Mouse (Mus musculus): ENCODE results near the gene Schip1. TPM values are rescaled to one million over a fixed set of nuclear protein-coding genes. Genes with fewer than 3 reads are reported as not detected.

Gene Schip1
- polyA plus RNA-seq, 1 experiment from 2014 or later = 47.2 TPM

- 52% methylated on average over 5 of the region's 5 CpGs for WGBS
- no peak for ATAC-seq (ENCODE audit: insufficient number of reproducible peaks, insufficient read depth, low FRiP score, low read depth)
Measured at GRCm38 (mm10) chr3:68619097-68619496, 554.5 kb downstream of the Schip1 start.

GRCm38 (mm10) chr3:68621971-68622370, 557.4 kb downstream of the Schip1 start:
- Histone ChIP-seq H3K4me3 (ENCODE audit: low read depth, low read length) (no peak overlapping the region), H3K9me3 (ENCODE audit: control insufficient read depth, low read depth, low read length) (no peaks in the 10 kb centered on the region), H3K36me3 (ENCODE audit: control insufficient read depth, insufficient read depth, low read length) (no peaks in the 10 kb centered on the region; the same call in 1 of the 2 replicates), H3K9ac (replicated peaks; ENCODE audit: low read depth, low read length) (no peak overlapping the region), H3K27ac (ENCODE audit: low read length) (no peak overlapping the region), H3K27me3 (ENCODE audit: control insufficient read depth, insufficient read depth, low read length) (no peaks in the 10 kb centered on the region), H3K4me1 (ENCODE audit: control insufficient read depth, insufficient read depth, low read length) (no peaks in the 10 kb centered on the region), H3K4me2 (replicated peaks; ENCODE audit: low read depth, low read length) (no peak overlapping the region)
- ATAC-seq (ENCODE audit: insufficient number of reproducible peaks, insufficient read depth, low FRiP score, low read depth) = no peak
- 92% methylated on average over 3 of the region's 3 CpGs for WGBS

More at GRCm38 (mm10) chr3:68619097-68619496, 554.5 kb downstream of the Schip1 start:
- Histone ChIP-seq H3K27me3 (ENCODE audit: control insufficient read depth, insufficient read depth, low read length) (no peaks in the 10 kb centered on the region), H3K4me1 (ENCODE audit: control insufficient read depth, insufficient read depth, low read length) (no peaks in the 10 kb centered on the region), H3K9ac (replicated peaks; ENCODE audit: low read depth, low read length) (no peak overlapping the region), H3K4me3 (ENCODE audit: low read depth, low read length) (no peak overlapping the region), H3K27ac (ENCODE audit: low read length) (no peak overlapping the region), H3K4me2 (replicated peaks; ENCODE audit: low read depth, low read length) (no peak overlapping the region), H3K36me3 (ENCODE audit: control insufficient read depth, insufficient read depth, low read length) (no peaks in the 10 kb centered on the region; the same call in 1 of the 2 replicates), H3K9me3 (ENCODE audit: control insufficient read depth, low read depth, low read length) (no peaks in the 10 kb centered on the region)

- Histone ChIP-seq H3K4me2 (replicated peaks; ENCODE audit: low read depth, low read length) (no peak overlapping the region), H3K4me1 (ENCODE audit: control insufficient read depth, insufficient read depth, low read length) (no peaks in the 10 kb centered on the region), H3K36me3 (ENCODE audit: control insufficient read depth, insufficient read depth, low read length) (no peaks in the 10 kb centered on the region; the same call in 1 of the 2 replicates), H3K9me3 (ENCODE audit: control insufficient read depth, low read depth, low read length) (no peaks in the 10 kb centered on the region), H3K4me3 (ENCODE audit: low read depth, low read length) (no peak overlapping the region), H3K27me3 (ENCODE audit: control insufficient read depth, insufficient read depth, low read length) (no peaks in the 10 kb centered on the region), H3K9ac (replicated peaks; ENCODE audit: low read depth, low read length) (no peak overlapping the region), H3K27ac (ENCODE audit: low read length) (no peak overlapping the region)
- WGBS = 88% methylated on average over 5 of the region's 5 CpGs
- no peak for ATAC-seq (ENCODE audit: insufficient number of reproducible peaks, insufficient read depth, low FRiP score, low read depth)
Measured at GRCm38 (mm10) chr3:68623036-68623435, 558.4 kb downstream of the Schip1 start.

GRCm38 (mm10) chr3:68624471-68624870, 559.9 kb downstream of the Schip1 start:
- no peak for ATAC-seq (ENCODE audit: insufficient number of reproducible peaks, insufficient read depth, low FRiP score, low read depth)
- H3K9ac ChIP-seq (replicated peaks; ENCODE audit: low read depth, low read length) = no peak overlapping the region
- WGBS = 89% methylated on average over 6 of the region's 6 CpGs
- H3K27ac ChIP-seq (ENCODE audit: low read length) = no peak overlapping the region
- no peaks in the 10 kb centered on the region for H3K4me1 ChIP-seq (ENCODE audit: control insufficient read depth, insufficient read depth, low read length)
- no peaks in the 10 kb centered on the region; the same call in 1 of the 2 replicates for H3K36me3 ChIP-seq (ENCODE audit: control insufficient read depth, insufficient read depth, low read length)
- no peak overlapping the region for H3K4me2 ChIP-seq (replicated peaks; ENCODE audit: low read depth, low read length)
- no peaks in the 10 kb centered on the region for H3K27me3 ChIP-seq (ENCODE audit: control insufficient read depth, insufficient read depth, low read length)
- H3K9me3 ChIP-seq (ENCODE audit: control insufficient read depth, low read depth, low read length) = no peaks in the 10 kb centered on the region
- no peak overlapping the region for H3K4me3 ChIP-seq (ENCODE audit: low read depth, low read length)

- Histone ChIP-seq H3K27ac (ENCODE audit: low read length) (no peak overlapping the region), H3K4me1 (ENCODE audit: control insufficient read depth, insufficient read depth, low read length) (no peaks in the 10 kb centered on the region), H3K36me3 (ENCODE audit: control insufficient read depth, insufficient read depth, low read length) (no peaks in the 10 kb centered on the region), H3K9me3 (ENCODE audit: control insufficient read depth, low read depth, low read length) (no peaks in the 10 kb centered on the region), H3K27me3 (ENCODE audit: control insufficient read depth, insufficient read depth, low read length) (no peaks in the 10 kb centered on the region), H3K4me2 (replicated peaks; ENCODE audit: low read depth, low read length) (no peak overlapping the region), H3K9ac (replicated peaks; ENCODE audit: low read depth, low read length) (no peak overlapping the region), H3K4me3 (ENCODE audit: low read depth, low read length) (no peak overlapping the region)
- WGBS = 72% methylated on average over 4 of the region's 4 CpGs
- no peak for ATAC-seq (ENCODE audit: insufficient number of reproducible peaks, insufficient read depth, low FRiP score, low read depth)
Measured at GRCm38 (mm10) chr3:68630261-68630660, 565.7 kb downstream of the Schip1 start.

GRCm38 (mm10) chr3:68630821-68631220, 566.2 kb downstream of the Schip1 start:
- Histone ChIP-seq H3K9me3 (ENCODE audit: control insufficient read depth, low read depth, low read length) (no peaks in the 10 kb centered on the region), H3K4me1 (ENCODE audit: control insufficient read depth, insufficient read depth, low read length) (no peaks in the 10 kb centered on the region), H3K4me3 (ENCODE audit: low read depth, low read length) (no peak overlapping the region), H3K27me3 (ENCODE audit: control insufficient read depth, insufficient read depth, low read length) (no peaks in the 10 kb centered on the region), H3K9ac (replicated peaks; ENCODE audit: low read depth, low read length) (no peak overlapping the region), H3K4me2 (replicated peaks; ENCODE audit: low read depth, low read length) (no peak overlapping the region), H3K27ac (ENCODE audit: low read length) (no peak overlapping the region), H3K36me3 (ENCODE audit: control insufficient read depth, insufficient read depth, low read length) (no peaks in the 10 kb centered on the region)
- ATAC-seq (ENCODE audit: insufficient number of reproducible peaks, insufficient read depth, low FRiP score, low read depth) = no peak
- 77% methylated on average over 3 of the region's 3 CpGs for WGBS

- no peak overlapping the region for H3K4me2 ChIP-seq (replicated peaks; ENCODE audit: low read depth, low read length)
- 86% methylated on average over 3 of the region's 3 CpGs for WGBS
- no peaks in the 10 kb centered on the region for H3K9me3 ChIP-seq (ENCODE audit: control insufficient read depth, low read depth, low read length)
- ATAC-seq (ENCODE audit: insufficient number of reproducible peaks, insufficient read depth, low FRiP score, low read depth) = no peak
- no peaks in the 10 kb centered on the region for H3K27me3 ChIP-seq (ENCODE audit: control insufficient read depth, insufficient read depth, low read length)
- H3K4me3 ChIP-seq (ENCODE audit: low read depth, low read length) = no peak overlapping the region
- no peaks in the 10 kb centered on the region for H3K36me3 ChIP-seq (ENCODE audit: control insufficient read depth, insufficient read depth, low read length)
- no peak overlapping the region for H3K27ac ChIP-seq (ENCODE audit: low read length)
- H3K9ac ChIP-seq (replicated peaks; ENCODE audit: low read depth, low read length) = no peak overlapping the region
- no peaks in the 10 kb centered on the region for H3K4me1 ChIP-seq (ENCODE audit: control insufficient read depth, insufficient read depth, low read length)
Measured at GRCm38 (mm10) chr3:68632714-68633113, 568.1 kb downstream of the Schip1 start.

- Histone ChIP-seq H3K36me3 (ENCODE audit: control insufficient read depth, insufficient read depth, low read length) (no peaks in the 10 kb centered on the region), H3K4me3 (ENCODE audit: low read depth, low read length) (no peak overlapping the region), H3K27me3 (ENCODE audit: control insufficient read depth, insufficient read depth, low read length) (no peaks in the 10 kb centered on the region), H3K4me1 (ENCODE audit: control insufficient read depth, insufficient read depth, low read length) (no peaks in the 10 kb centered on the region), H3K9me3 (ENCODE audit: control insufficient read depth, low read depth, low read length) (no peaks in the 10 kb centered on the region), H3K27ac (ENCODE audit: low read length) (no peak overlapping the region), H3K4me2 (replicated peaks; ENCODE audit: low read depth, low read length) (no peak overlapping the region), H3K9ac (replicated peaks; ENCODE audit: low read depth, low read length) (no peak overlapping the region)
- WGBS = 91% methylated on average over 4 of the region's 4 CpGs
- ATAC-seq (ENCODE audit: insufficient number of reproducible peaks, insufficient read depth, low FRiP score, low read depth) = no peak
Measured at GRCm38 (mm10) chr3:68633577-68633976, 569.0 kb downstream of the Schip1 start.

GRCm38 (mm10) chr3:68637960-68638359, 573.4 kb downstream of the Schip1 start:
- Histone ChIP-seq H3K9ac (replicated peaks; ENCODE audit: low read depth, low read length) (no peak overlapping the region), H3K4me2 (replicated peaks; ENCODE audit: low read depth, low read length) (no peak overlapping the region), H3K27me3 (ENCODE audit: control insufficient read depth, insufficient read depth, low read length) (no peaks in the 10 kb centered on the region), H3K4me3 (ENCODE audit: low read depth, low read length) (no peak overlapping the region), H3K4me1 (ENCODE audit: control insufficient read depth, insufficient read depth, low read length) (no peaks in the 10 kb centered on the region), H3K9me3 (ENCODE audit: control insufficient read depth, low read depth, low read length) (no peaks in the 10 kb centered on the region), H3K36me3 (ENCODE audit: control insufficient read depth, insufficient read depth, low read length) (no peaks in the 10 kb centered on the region), H3K27ac (ENCODE audit: low read length) (no peak overlapping the region)
- ATAC-seq (ENCODE audit: insufficient number of reproducible peaks, insufficient read depth, low FRiP score, low read depth) = no peak
- WGBS = 54% methylated on average over 7 of the region's 7 CpGs
